Mouse (Mus musculus): ENCODE data around the gene Tescl. TPM values are rescaled to one million over a fixed set of nuclear protein-coding genes. Genes with fewer than 3 reads are reported as not detected.

The Tescl gene
- polyA plus RNA-seq, 1 experiment from 2014 or later: 0.15 TPM

GRCm38 (mm10) chr7:24372786-24373185, 39.0 kb upstream of the Tescl start:
- Histone ChIP-seq H3K27ac (ENCODE audit: low read length) (no peak overlapping the region), H3K4me3 (replicated peaks; ENCODE audit: low read length) (no peak overlapping the region), H3K4me1 (ENCODE audit: control insufficient read depth, insufficient read depth, low read length) (peaks cover 28% of the 10 kb centered on the region), H3K36me3 (ENCODE audit: control insufficient read depth, insufficient read depth, low read length) (no peaks in the 10 kb centered on the region), H3K9me3 (replicated peaks; ENCODE audit: control insufficient read depth, low read length) (no peaks in the 10 kb centered on the region), H3K27me3 (ENCODE audit: control insufficient read depth, insufficient read depth, low read length) (no peaks in the 10 kb centered on the region), H3K4me2 (ENCODE audit: low read depth, low read length) (0 out of 2 replicates have a peak overlapping the region, but pooled peaks have one; percentile 13), H3K9ac (ENCODE audit: low read length) (no peak overlapping the region)
- WGBS: 72% methylated on average over 4 of the region's 4 CpGs
- ATAC-seq (ENCODE audit: insufficient read depth, low FRiP score): no peak

DNA sequence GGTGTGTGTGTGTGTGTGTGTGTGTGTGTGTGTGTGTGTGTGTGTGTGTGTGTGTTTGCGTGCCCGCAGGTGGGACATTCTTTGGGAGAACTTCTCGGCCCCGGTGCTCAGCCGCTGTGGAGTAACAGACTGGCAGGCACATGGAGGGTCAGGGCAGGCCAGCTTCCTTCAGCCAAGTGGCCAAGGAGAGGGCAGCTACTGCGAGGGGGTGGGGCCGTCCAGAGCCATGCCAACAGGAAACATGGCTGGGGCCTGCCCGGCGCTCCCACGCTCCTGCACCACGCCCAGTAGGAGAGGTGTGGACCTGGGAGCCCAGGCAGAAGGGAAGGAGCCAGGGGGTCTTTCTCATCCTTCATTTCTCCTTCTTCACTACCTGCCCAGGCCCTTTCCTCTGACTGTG, 38.6 kb upstream of the Tescl start:
- Histone ChIP-seq H3K9ac (ENCODE audit: low read length) (no peak overlapping the region), H3K4me2 (ENCODE audit: low read depth, low read length) (0 out of 2 replicates have a peak overlapping the region, but pooled peaks have one; percentile 13), H3K4me3 (replicated peaks; ENCODE audit: low read length) (no peak overlapping the region), H3K4me1 (ENCODE audit: control insufficient read depth, insufficient read depth, low read length) (peaks cover 25% of the 10 kb centered on the region), H3K36me3 (ENCODE audit: control insufficient read depth, insufficient read depth, low read length) (no peaks in the 10 kb centered on the region), H3K27me3 (ENCODE audit: control insufficient read depth, insufficient read depth, low read length) (no peaks in the 10 kb centered on the region), H3K27ac (ENCODE audit: low read length) (no peak overlapping the region), H3K9me3 (replicated peaks; ENCODE audit: control insufficient read depth, low read length) (no peaks in the 10 kb centered on the region)
- peak; percentile 42; the same call in 1 of the 2 replicates for ATAC-seq (ENCODE audit: insufficient read depth, low FRiP score)
- WGBS: 63% methylated on average over 9 of the region's 11 CpGs

DNA sequence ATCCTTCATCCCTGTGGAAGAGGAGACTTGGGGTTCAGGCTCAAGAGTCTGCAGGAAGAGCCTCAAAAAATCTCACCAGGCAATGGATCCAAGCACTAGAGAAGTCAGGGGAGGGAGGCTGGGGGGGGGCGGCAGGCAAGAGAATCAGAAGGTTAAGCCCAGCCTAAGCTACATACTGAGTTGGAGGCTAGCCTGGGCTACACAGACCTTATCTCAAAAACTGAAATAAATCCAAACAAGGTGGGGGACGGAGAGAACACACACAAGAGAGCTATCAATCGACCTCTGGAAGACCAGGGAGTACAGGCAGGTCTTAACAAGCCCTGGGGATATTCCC, 38.0 kb upstream of the Tescl start:
- H3K9me3 ChIP-seq (replicated peaks; ENCODE audit: control insufficient read depth, low read length): no peaks in the 10 kb centered on the region
- no peaks in the 10 kb centered on the region for H3K36me3 ChIP-seq (ENCODE audit: control insufficient read depth, insufficient read depth, low read length)
- peaks cover 21% of the 10 kb centered on the region for H3K4me1 ChIP-seq (ENCODE audit: control insufficient read depth, insufficient read depth, low read length)
- 41% methylated on average over 3 of the region's 3 CpGs for WGBS
- no peak for ATAC-seq (ENCODE audit: insufficient read depth, low FRiP score)
- H3K27me3 ChIP-seq (ENCODE audit: control insufficient read depth, insufficient read depth, low read length): no peaks in the 10 kb centered on the region
- no peak overlapping the region for H3K9ac ChIP-seq (ENCODE audit: low read length)
- H3K4me3 ChIP-seq (replicated peaks; ENCODE audit: low read length): no peak overlapping the region
- no peak overlapping the region for H3K4me2 ChIP-seq (ENCODE audit: low read depth, low read length)
- H3K27ac ChIP-seq (ENCODE audit: low read length): no peak overlapping the region

- ATAC-seq (ENCODE audit: insufficient read depth, low FRiP score): peak; percentile 44
- peaks cover 18% of the 10 kb centered on the region for H3K4me1 ChIP-seq (ENCODE audit: control insufficient read depth, insufficient read depth, low read length)
- H3K9ac ChIP-seq (ENCODE audit: low read length): peak overlapping the region; percentile 26; the same call in 1 of the 2 replicates
- H3K4me2 ChIP-seq (ENCODE audit: low read depth, low read length): peak overlapping the region; percentile 43; the same call in 1 of the 2 replicates
- H3K4me3 ChIP-seq (replicated peaks; ENCODE audit: low read length): peak overlapping the region; percentile 35
- H3K9me3 ChIP-seq (replicated peaks; ENCODE audit: control insufficient read depth, low read length): no peaks in the 10 kb centered on the region
- H3K27me3 ChIP-seq (ENCODE audit: control insufficient read depth, insufficient read depth, low read length): no peaks in the 10 kb centered on the region
- no peak overlapping the region for H3K27ac ChIP-seq (ENCODE audit: low read length)
- 67% methylated on average over 7 of the region's 7 CpGs for WGBS
- H3K36me3 ChIP-seq (ENCODE audit: control insufficient read depth, insufficient read depth, low read length): no peaks in the 10 kb centered on the region
Measured at GRCm38 (mm10) chr7:24371012-24371808, 37.5 kb upstream of the Tescl start.

DNA sequence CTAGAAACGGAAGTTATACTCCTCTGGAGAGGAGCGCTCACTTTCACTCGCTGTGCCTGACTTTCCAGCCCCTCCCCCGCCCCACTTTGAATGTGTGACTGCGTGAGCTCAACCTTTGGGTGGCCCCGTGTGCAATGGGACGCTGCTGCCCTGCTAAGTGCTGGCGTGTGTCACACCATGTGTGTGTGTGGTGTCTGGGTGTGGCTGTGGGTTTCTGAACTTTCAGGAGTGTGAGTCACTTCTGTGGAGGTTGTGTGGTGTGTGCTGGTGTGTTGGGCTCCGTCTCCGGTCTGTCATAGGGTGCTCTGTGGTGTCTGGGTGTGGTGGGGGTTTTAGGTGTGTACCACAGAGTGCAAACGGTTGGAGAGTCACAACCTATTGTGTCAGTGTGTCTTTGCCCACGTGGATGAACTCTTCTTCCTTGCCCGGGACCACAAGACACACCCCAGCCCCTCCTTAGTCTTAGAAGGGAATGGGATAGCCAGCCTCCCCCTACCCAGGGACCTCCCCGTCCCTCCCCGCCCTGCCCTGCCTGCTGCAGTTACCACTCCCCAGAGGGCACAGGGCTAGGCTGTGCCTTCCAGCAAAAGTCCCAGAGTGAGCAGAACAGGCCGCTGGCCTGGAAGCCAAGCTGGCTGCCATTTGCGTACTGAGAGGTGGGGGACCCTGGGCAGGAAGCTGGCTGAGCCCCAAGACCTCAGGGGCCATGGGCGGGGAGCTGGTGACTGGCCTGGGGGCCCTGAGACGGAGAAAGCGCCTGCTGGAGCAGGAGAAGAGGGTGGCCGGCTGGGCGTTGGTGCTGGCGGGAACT, 36.2 kb upstream of the Tescl start, which contains the start of gene Kcnn4:
Kcnn4 (plus strand) TSS at position 533 of the 811 bp plus-strand sequence.
- no peaks in the 10 kb centered on the region for H3K36me3 ChIP-seq (ENCODE audit: control insufficient read depth, insufficient read depth, low read length)
- peak within 1 kb of the TSS; percentile 43 for H3K4me2 ChIP-seq (ENCODE audit: low read depth, low read length)
- ATAC-seq (ENCODE audit: insufficient read depth, low FRiP score): peak; percentile 42; the same call in 1 of the 2 replicates
- 33% methylated on average over 23 of the region's 23 CpGs for WGBS
- H3K27ac ChIP-seq (ENCODE audit: low read length): peak within 1 kb of the TSS; percentile 52
- peak within 1 kb of the TSS; percentile 71 for H3K9ac ChIP-seq (ENCODE audit: low read length)
- no peaks in the 10 kb centered on the region for H3K9me3 ChIP-seq (replicated peaks; ENCODE audit: control insufficient read depth, low read length)
- peak within 1 kb of the TSS; percentile 35 for H3K4me3 ChIP-seq (replicated peaks; ENCODE audit: low read length)
- H3K27me3 ChIP-seq (ENCODE audit: control insufficient read depth, insufficient read depth, low read length): no peaks in the 10 kb centered on the region
- H3K4me1 ChIP-seq (ENCODE audit: control insufficient read depth, insufficient read depth, low read length): peaks cover 21% of the 10 kb centered on the region

- Histone ChIP-seq H3K9ac (ENCODE audit: low read length) (no peak overlapping the region), H3K36me3 (ENCODE audit: control insufficient read depth, insufficient read depth, low read length) (no peaks in the 10 kb centered on the region), H3K4me1 (ENCODE audit: control insufficient read depth, insufficient read depth, low read length) (peaks cover 21% of the 10 kb centered on the region), H3K27me3 (ENCODE audit: control insufficient read depth, insufficient read depth, low read length) (no peaks in the 10 kb centered on the region), H3K27ac (ENCODE audit: low read length) (no peak overlapping the region), H3K4me2 (ENCODE audit: low read depth, low read length) (no peak overlapping the region), H3K4me3 (replicated peaks; ENCODE audit: low read length) (no peak overlapping the region), H3K9me3 (replicated peaks; ENCODE audit: control insufficient read depth, low read length) (no peaks in the 10 kb centered on the region)
- 87% methylated on average over 7 of the region's 7 CpGs for WGBS
- no peak for ATAC-seq (ENCODE audit: insufficient read depth, low FRiP score)
Measured at GRCm38 (mm10) chr7:24368946-24369345, 35.2 kb upstream of the Tescl start.

GRCm38 (mm10) chr7:24368226-24368625, 34.5 kb upstream of the Tescl start:
- no peak overlapping the region for H3K9ac ChIP-seq (ENCODE audit: low read length)
- no peak overlapping the region for H3K4me2 ChIP-seq (ENCODE audit: low read depth, low read length)
- H3K9me3 ChIP-seq (replicated peaks; ENCODE audit: control insufficient read depth, low read length): no peaks in the 10 kb centered on the region
- H3K36me3 ChIP-seq (ENCODE audit: control insufficient read depth, insufficient read depth, low read length): no peaks in the 10 kb centered on the region
- ATAC-seq (ENCODE audit: insufficient read depth, low FRiP score): no peak
- H3K27ac ChIP-seq (ENCODE audit: low read length): no peak overlapping the region
- WGBS: 55% methylated on average over 4 of the region's 4 CpGs
- H3K27me3 ChIP-seq (ENCODE audit: control insufficient read depth, insufficient read depth, low read length): no peaks in the 10 kb centered on the region
- peaks cover 14% of the 10 kb centered on the region for H3K4me1 ChIP-seq (ENCODE audit: control insufficient read depth, insufficient read depth, low read length)
- no peak overlapping the region for H3K4me3 ChIP-seq (replicated peaks; ENCODE audit: low read length)

- WGBS: 67% methylated on average over 15 of the region's 15 CpGs
- ATAC-seq (ENCODE audit: insufficient read depth, low FRiP score): no peak
Measured at GRCm38 (mm10) chr7:24366716-24367632, 33.2 kb upstream of the Tescl start.

More at GRCm38 (mm10) chr7:24366716-24367632, 33.2 kb upstream of the Tescl start:
- no peaks in the 10 kb centered on the region for H3K9me3 ChIP-seq (replicated peaks; ENCODE audit: control insufficient read depth, low read length)
- H3K4me1 ChIP-seq (ENCODE audit: control insufficient read depth, insufficient read depth, low read length): peaks cover 14% of the 10 kb centered on the region
- no peak overlapping the region for H3K4me3 ChIP-seq (replicated peaks; ENCODE audit: low read length)
- H3K27ac ChIP-seq (ENCODE audit: low read length): no peak overlapping the region
- H3K4me2 ChIP-seq (ENCODE audit: low read depth, low read length): no peak overlapping the region
- H3K9ac ChIP-seq (ENCODE audit: low read length): no peak overlapping the region
- H3K27me3 ChIP-seq (ENCODE audit: control insufficient read depth, insufficient read depth, low read length): no peaks in the 10 kb centered on the region
- H3K36me3 ChIP-seq (ENCODE audit: control insufficient read depth, insufficient read depth, low read length): no peaks in the 10 kb centered on the region
